Mouse (Mus musculus): Measurements from ENCODE around the gene Nt5c2.
"Not testable (repeated sequence)": the region's sequence is repeated elsewhere in the genome, so short reads cannot be mapped to it uniquely, and the experiment has no call there.

Nt5c2 gene

GRCm38 (mm10) chr19:47017831-47018230 lies 2.9 kb upstream of the Nt5c2 start:
- in situ Hi-C loops (cut with MboI, MseI) = no loop called here

- in situ Hi-C loops (cut with MboI, MseI) = no loop called here
Observed at GRCm38 (mm10) chr19:47016487-47016886, 1.5 kb upstream of the Nt5c2 start.

- in situ Hi-C loops (cut with MboI, MseI) = no loop called here
Observed at GRCm38 (mm10) chr19:47015965-47016364, 1.0 kb upstream of the Nt5c2 start.

GRCm38 (mm10) chr19:47015396-47015795 lies 443 bp upstream of the Nt5c2 start:
- in situ Hi-C loops (cut with MboI, MseI) = no loop called here

- in situ Hi-C loops (cut with MboI, MseI) = no loop called here
Observed at GRCm38 (mm10) chr19:47014159-47014446, 850 bp downstream of the Nt5c2 start.

- in situ Hi-C loops (cut with MboI, MseI) = no loop called here
Observed at GRCm38 (mm10) chr19:47013340-47014158, 1.4 kb downstream of the Nt5c2 start.

GRCm38 (mm10) chr19:47012521-47013130 lies 2.3 kb downstream of the Nt5c2 start:
- in situ Hi-C loops (cut with MboI, MseI) = no loop called here

- in situ Hi-C loops (cut with MboI, MseI) = no loop called here
Observed at GRCm38 (mm10) chr19:47009943-47010342, 5.0 kb downstream of the Nt5c2 start.

GRCm38 (mm10) chr19:47009420-47009819 lies 5.5 kb downstream of the Nt5c2 start:
- in situ Hi-C loops (cut with MboI, MseI) = no loop called here

GRCm38 (mm10) chr19:47006321-47006720 lies 8.6 kb downstream of the Nt5c2 start:
- in situ Hi-C loops (cut with MboI, MseI) = no loop called here

- in situ Hi-C loops (cut with MboI, MseI) = no loop called here
Observed at GRCm38 (mm10) chr19:47005873-47006272, 9.1 kb downstream of the Nt5c2 start.

- in situ Hi-C loops (cut with MboI, MseI) = no loop called here
Observed at GRCm38 (mm10) chr19:47003742-47004511, 11.0 kb downstream of the Nt5c2 start.

- in situ Hi-C loops (cut with MboI, MseI) = not testable (repeated sequence)
Observed at GRCm38 (mm10) chr19:47000357-47000756, 14.6 kb downstream of the Nt5c2 start.

- in situ Hi-C loops (cut with MboI, MseI) = no loop called here
Observed at GRCm38 (mm10) chr19:46999753-47000152, 15.2 kb downstream of the Nt5c2 start.

- in situ Hi-C loops (cut with MboI, MseI) = no loop called here
Observed at GRCm38 (mm10) chr19:46998953-46999352, 16.0 kb downstream of the Nt5c2 start.

- in situ Hi-C loops (cut with MboI, MseI) = no loop called here
Observed at GRCm38 (mm10) chr19:46998168-46998870, 16.6 kb downstream of the Nt5c2 start.

- in situ Hi-C loops (cut with MboI, MseI) = no loop called here
Observed at GRCm38 (mm10) chr19:46996095-46996494, 18.9 kb downstream of the Nt5c2 start.

- in situ Hi-C loops (cut with MboI, MseI) = loop anchor here (5.0 kb wide), 2 partner anchors 110 to 230 kb away; partner anchors contain the start of gene Cnnm2
Observed at GRCm38 (mm10) chr19:46992329-46992728, 22.6 kb downstream of the Nt5c2 start.

GRCm38 (mm10) chr19:46991145-46991544 lies 23.8 kb downstream of the Nt5c2 start:
- in situ Hi-C loops (cut with MboI, MseI) = loop anchor here (5.0 kb wide), 2 partner anchors 109 to 229 kb away; partner anchors contain the start of gene Cnnm2

- in situ Hi-C loops (cut with MboI, MseI) = loop anchor here (5.0 kb wide), 2 partner anchors 108 to 228 kb away; partner anchors contain the start of gene Cnnm2
Observed at GRCm38 (mm10) chr19:46990625-46991024, 24.3 kb downstream of the Nt5c2 start.

- in situ Hi-C loops (cut with MboI, MseI) = loop anchor here (5.0 kb wide), 2 partner anchors 108 to 228 kb away; partner anchors contain the start of gene Cnnm2
Observed at GRCm38 (mm10) chr19:46990153-46990518, 24.8 kb downstream of the Nt5c2 start.

Measured in T-helper 2 cell (primary cell).